Mouse (Mus musculus) layer of hippocampus, adult 2 months (tissue): ENCODE results near the gene Fkbp4. TPM values are rescaled to one million over a fixed set of nuclear protein-coding genes. Genes with fewer than 3 reads are reported as not detected.

Experiments
- DNase-seq, 2 experiments: peaks; one replicate each; pipeline ENCODE4 v3.0.0; 2022; ENCODE audit warnings: low spot score in 2 of 2
- H3K27ac ChIP-seq: fragments of 200-600 bp; 2 replicates; pipeline ENCODE4 v1.8.1; 2022
- H3K4me3 ChIP-seq: fragments of 200-600 bp; 2 replicates; pipeline ENCODE4 v1.8.1; 2022; ENCODE audit warnings: mild to moderate bottlenecking
- CTCF ChIP-seq: fragments of 200-600 bp; conservative IDR thresholded peaks from 2 replicates; pipeline ENCODE4 v1.8.1; 2022; ENCODE audit warnings: antibody characterized with exemption, mild to moderate bottlenecking, moderate library complexity
- total RNA-seq, 2 experiments: library from RNA; stranded (reverse); gene quantifications; 2 replicates each; pipeline ENCODE4 v1.2.3; 2021

The Fkbp4 gene
- total RNA-seq, 2 experiments from 2014 or later: 105 to 115 TPM

- DNase-seq: no peak
- TF ChIP-seq CTCF: no peak
- H3K27ac ChIP-seq: no peak overlapping the region
- H3K4me3 ChIP-seq: no peak overlapping the region
Measured at GRCm38 (mm10) chr6:128457186-128457585, 18.7 kb upstream of the Fkbp4 start.

- H3K4me3 ChIP-seq: no peak overlapping the region
- peak overlapping the region; percentile 70 for H3K27ac ChIP-seq
- peak; percentile 60 to 65 for DNase-seq
- TF ChIP-seq CTCF: no peak; the same call in 1 of the 2 replicates
Measured at GRCm38 (mm10) chr6:128455835-128456605, 17.5 kb upstream of the Fkbp4 start.

GRCm38 (mm10) chr6:128447063-128447462 is 8.6 kb upstream of the Fkbp4 start:
- Histone ChIP-seq H3K4me3 (no peak overlapping the region), H3K27ac (no peak overlapping the region)
- no peak for TF ChIP-seq CTCF
- DNase-seq: no peak

- no peak overlapping the region for H3K27ac ChIP-seq
- DNase-seq: peak; percentile 52 to 63
- H3K4me3 ChIP-seq: peak overlapping the region; percentile 5
- peak; percentile 88 for TF ChIP-seq CTCF
Measured at GRCm38 (mm10) chr6:128445761-128446535, 7.5 kb upstream of the Fkbp4 start.

- DNase-seq: no peak
- Histone ChIP-seq H3K4me3 (no peak overlapping the region), H3K27ac (no peak overlapping the region)
- peak; percentile 40 for TF ChIP-seq CTCF
Measured at GRCm38 (mm10) chr6:128440238-128440637, 1.8 kb upstream of the Fkbp4 start.

- Histone ChIP-seq H3K27ac (peak overlapping the region; percentile 57), H3K4me3 (peak overlapping the region; percentile 92)
- no peak for DNase-seq
- TF ChIP-seq CTCF: no peak
Measured at GRCm38 (mm10) chr6:128438871-128439341, 429 bp upstream of the Fkbp4 start.

- no peak for TF ChIP-seq CTCF
- H3K27ac ChIP-seq: peak overlapping the region; percentile 96
- peak in 1 of 2 experiments; percentile 56 for DNase-seq
- peak overlapping the region; percentile 92 for H3K4me3 ChIP-seq
Measured at GRCm38 (mm10) chr6:128437731-128438316, 653 bp downstream of the Fkbp4 start.

- Histone ChIP-seq H3K27ac (peak overlapping the region; percentile 96), H3K4me3 (peak overlapping the region; percentile 92)
- DNase-seq: no peak
- no peak for TF ChIP-seq CTCF
Measured at GRCm38 (mm10) chr6:128437288-128437687, 1.2 kb downstream of the Fkbp4 start.

- TF ChIP-seq CTCF: no peak
- Histone ChIP-seq H3K27ac (no peak overlapping the region), H3K4me3 (no peak overlapping the region; the same call in 1 of the 2 replicates)
- DNase-seq: no peak
Measured at GRCm38 (mm10) chr6:128436356-128437005, 2.0 kb downstream of the Fkbp4 start.

GRCm38 (mm10) chr6:128435474-128435873 is 3.0 kb downstream of the Fkbp4 start:
- no peak overlapping the region for H3K4me3 ChIP-seq
- no peak for TF ChIP-seq CTCF
- no peak overlapping the region for H3K27ac ChIP-seq
- DNase-seq: no peak

GRCm38 (mm10) chr6:128433566-128433965 is 4.9 kb downstream of the Fkbp4 start:
- H3K4me3 ChIP-seq: no peak overlapping the region
- no peak overlapping the region for H3K27ac ChIP-seq
- no peak for TF ChIP-seq CTCF
- no peak for DNase-seq

GRCm38 (mm10) chr6:128432356-128432915 is 6.0 kb downstream of the Fkbp4 start:
- Histone ChIP-seq H3K27ac (no peak overlapping the region), H3K4me3 (no peak overlapping the region)
- no peak for TF ChIP-seq CTCF
- no peak for DNase-seq
